Mouse (Mus musculus): ENCODE data around the gene Sh3bgrl.

The Sh3bgrl gene

GRCm38 (mm10) chrX:109190969-109191368 lies 95.8 kb downstream of the Sh3bgrl start:
- in situ Hi-C loops (cut with MboI; ENCODE audit: low pct_unique_long_range_greater_than_20kb in 1 of 2, low sequenced_read_pairs in 2 of 2, unreplicated experiment in 1 of 2) = no loop called here

DNA sequence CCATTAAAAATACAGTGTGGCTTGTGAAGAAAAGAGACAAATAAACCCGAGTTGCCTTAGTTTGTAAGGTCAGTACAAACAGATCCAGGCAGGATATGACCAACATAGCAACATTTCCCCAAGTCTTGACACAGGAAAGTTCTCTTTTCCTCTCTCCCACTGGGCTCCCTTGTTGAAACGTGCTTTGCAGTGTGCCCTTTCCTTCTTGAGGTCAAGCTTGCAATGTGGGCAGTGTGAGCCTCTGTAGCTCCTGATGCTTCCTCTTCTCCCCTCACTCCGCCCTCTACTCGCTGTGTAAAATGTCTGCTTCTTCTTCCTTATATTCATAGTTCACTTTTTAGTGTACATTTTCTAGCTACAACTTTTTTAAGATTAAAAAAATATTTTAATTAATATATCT lies 96.3 kb downstream of the Sh3bgrl start:
- in situ Hi-C loops (cut with MboI; ENCODE audit: low pct_unique_long_range_greater_than_20kb in 1 of 2, low sequenced_read_pairs in 2 of 2, unreplicated experiment in 1 of 2) = no loop called here

DNA sequence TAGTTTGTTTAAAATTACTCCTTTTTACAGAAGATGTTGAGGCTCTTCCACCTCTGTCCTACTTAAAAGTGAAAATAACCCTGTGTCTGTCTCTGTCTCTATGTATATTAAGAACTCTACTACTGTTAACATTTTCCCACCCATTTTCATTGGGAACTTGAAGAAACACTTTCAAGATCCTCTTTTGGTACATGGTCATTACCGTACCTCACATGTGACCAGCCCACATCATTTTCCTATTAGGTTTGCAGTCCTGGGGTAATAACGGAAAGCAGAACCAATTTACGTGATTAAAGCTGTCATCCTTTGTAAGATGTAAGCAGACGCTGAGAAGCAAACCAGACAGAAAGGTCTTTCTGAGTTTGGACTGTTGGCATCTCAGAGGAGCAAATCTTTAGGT lies 101.3 kb downstream of the Sh3bgrl start, which contains the start of gene Gm6377:
Gene Gm6377, plus strand, starts transcription at position 289 of the 400 bp plus-strand sequence.
- in situ Hi-C loops (cut with MboI; ENCODE audit: low pct_unique_long_range_greater_than_20kb in 1 of 2, low sequenced_read_pairs in 2 of 2, unreplicated experiment in 1 of 2) = no loop called here

- in situ Hi-C loops (cut with MboI; ENCODE audit: low pct_unique_long_range_greater_than_20kb in 1 of 2, low sequenced_read_pairs in 2 of 2, unreplicated experiment in 1 of 2) = no loop called here
Observed at GRCm38 (mm10) chrX:109207843-109208242, 112.7 kb downstream of the Sh3bgrl start.

DNA sequence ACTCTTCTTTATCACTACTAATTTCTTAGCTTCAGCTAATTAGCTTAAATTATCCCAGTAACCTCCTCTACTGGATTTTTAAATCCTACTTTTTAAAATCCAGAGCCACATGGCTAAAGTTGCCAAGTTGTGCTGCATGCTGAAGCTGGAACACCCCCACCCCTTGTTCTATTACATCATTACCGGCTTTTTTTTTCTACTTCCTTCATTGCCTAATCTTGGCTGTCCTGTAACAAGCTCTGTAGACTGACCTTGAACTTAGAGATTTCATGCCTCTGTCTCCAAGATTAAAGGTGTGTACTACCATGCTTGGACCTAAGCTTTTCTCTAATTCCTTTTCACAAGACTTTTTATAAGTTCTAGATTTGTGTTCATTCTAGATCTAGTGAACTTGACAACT lies 133.6 kb downstream of the Sh3bgrl start:
- in situ Hi-C loops (cut with MboI; ENCODE audit: low pct_unique_long_range_greater_than_20kb in 1 of 2, low sequenced_read_pairs in 2 of 2, unreplicated experiment in 1 of 2) = no loop called here

DNA sequence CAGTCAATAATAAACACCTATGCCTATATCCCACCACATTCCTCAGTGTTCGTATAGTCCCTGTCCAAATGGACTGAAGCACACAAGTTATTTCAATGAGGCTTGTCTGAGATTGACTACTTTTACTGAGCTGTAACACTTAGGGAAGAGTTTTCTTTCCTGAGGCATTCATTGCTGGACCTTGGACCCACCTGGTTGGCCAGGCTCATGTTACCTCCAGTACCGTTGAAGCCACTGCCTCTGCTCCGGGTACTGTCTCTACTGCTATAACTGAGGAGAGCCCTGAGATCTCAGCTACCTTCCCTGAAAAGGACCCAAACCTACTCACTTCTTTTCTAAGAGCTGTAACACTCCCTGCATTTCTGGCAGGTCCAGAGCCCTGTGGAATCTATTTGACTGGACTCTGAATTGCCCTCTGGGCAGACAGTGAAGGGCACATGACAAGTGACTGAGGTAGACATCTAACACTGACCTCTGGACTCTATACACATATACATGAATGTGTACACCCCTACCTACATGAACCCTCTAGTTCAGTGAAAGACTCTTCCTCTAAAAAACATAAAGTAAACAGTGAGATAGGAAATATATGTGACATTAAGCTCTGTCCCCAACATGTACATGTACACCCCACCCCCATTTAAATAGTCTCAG lies 140.3 kb downstream of the Sh3bgrl start:
- in situ Hi-C loops (cut with MboI; ENCODE audit: low pct_unique_long_range_greater_than_20kb in 1 of 2, low sequenced_read_pairs in 2 of 2, unreplicated experiment in 1 of 2) = no loop called here

DNA sequence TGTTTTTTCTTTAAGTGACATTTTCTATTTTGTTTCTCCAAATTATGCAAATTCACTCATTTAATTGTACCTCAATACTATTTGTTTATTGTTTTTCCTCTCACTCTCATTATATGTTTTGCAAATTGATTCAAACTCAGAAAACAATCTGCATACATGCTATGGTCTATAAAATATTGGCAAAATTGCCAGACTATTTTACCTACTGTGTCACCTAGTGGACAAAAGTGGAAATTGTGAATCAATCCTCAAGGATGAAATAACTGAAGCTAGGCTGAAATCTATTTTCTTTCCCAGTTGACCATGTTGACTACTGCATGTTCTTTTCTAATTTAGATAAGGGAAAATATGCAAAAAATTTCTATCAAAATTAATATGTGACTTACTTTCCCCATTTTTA lies 143.0 kb downstream of the Sh3bgrl start:
- in situ Hi-C loops (cut with MboI; ENCODE audit: low pct_unique_long_range_greater_than_20kb in 1 of 2, low sequenced_read_pairs in 2 of 2, unreplicated experiment in 1 of 2) = no loop called here

Data from mouse embryonic stem cell (cell line).